Mouse (Mus musculus) heart, adult 8-10 months (tissue): ENCODE measurements around the gene Kcne4. TPM values are rescaled to one million over a fixed set of nuclear protein-coding genes. Genes with fewer than 3 reads are reported as not detected.

ENCODE experiments used
- DNase-seq: peaks from one replicate; pipeline ENCODE4 v3.0.0; 2022; ENCODE audit warnings: low spot score
- total RNA-seq, 4 experiments: library from RNA; stranded (reverse); gene quantifications; 2 replicates each; pipeline ENCODE4 v1.2.4; 2022

Gene Kcne4
- total RNA-seq, 4 experiments from 2014 or later: 1.1 to 1.9 (median 1.9) TPM

DNA sequence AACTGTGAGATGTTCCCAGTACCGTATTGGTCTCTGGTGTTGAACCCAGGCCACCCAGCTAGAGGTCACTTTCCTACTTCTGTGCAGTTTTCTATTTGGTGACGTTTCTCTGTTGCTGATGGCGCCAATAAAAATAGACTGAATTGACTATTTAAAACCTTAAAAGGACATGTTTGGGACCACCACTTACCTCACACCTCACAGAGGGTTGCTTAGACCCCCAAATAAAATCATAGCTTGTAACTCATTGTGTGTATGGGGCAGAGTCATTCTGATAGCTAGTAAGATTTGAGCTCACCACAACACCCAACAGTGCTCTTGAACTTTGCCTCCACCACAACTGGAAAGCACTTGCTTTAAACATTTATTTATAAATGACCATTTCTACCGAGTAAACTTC is 43.0 kb downstream of the Kcne4 start:
- no peak for DNase-seq

- peak; percentile 76 for DNase-seq
These were observed 43.5 kb downstream of the Kcne4 start for GRCm38 (mm10) chr1:78860056-78860455.

- peak; percentile 66 for DNase-seq
These were observed 45.7 kb downstream of the Kcne4 start for GRCm38 (mm10) chr1:78862281-78862680.

DNA sequence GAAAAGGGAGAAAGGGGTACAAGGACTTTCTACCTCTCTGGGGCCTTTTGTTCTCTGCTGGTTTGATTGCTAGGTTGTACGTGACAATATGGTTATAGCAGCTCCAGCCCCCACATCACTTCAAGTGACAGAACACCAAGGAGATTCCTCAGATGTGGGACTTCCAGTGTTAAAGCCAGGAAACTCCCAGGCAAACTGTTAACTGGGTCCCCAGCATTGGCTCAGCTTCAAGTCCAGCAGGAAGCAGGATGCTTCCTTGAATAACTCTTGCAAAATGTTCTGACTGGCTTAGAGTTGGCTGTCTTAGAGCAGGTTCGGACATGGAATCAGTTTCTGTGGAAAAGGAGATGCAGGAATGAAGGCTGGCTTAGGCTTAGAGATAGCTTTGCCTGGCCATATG is 47.3 kb downstream of the Kcne4 start:
- DNase-seq: peak; percentile 77

DNA sequence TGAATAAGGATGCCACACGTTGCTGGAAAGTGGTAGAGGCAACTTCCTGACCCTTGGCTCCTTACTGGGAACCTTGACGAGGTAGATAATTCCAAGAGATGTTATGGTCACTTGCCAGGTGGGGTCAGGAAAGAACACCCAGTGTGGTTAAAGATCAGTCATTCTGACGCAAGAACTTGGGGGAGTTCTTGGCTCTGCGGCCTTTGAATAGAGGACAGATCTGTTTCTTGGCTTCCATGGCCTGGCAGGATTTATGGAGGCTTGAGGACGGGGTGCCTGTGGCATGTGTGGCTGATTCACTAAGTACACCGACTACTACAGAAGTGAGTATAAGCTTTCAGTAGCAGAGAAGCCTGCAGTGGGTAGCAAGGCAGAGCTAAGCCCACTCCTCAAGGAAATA is 47.8 kb downstream of the Kcne4 start:
- peak; percentile 70 for DNase-seq

- no peak for DNase-seq
These were observed 48.3 kb downstream of the Kcne4 start for GRCm38 (mm10) chr1:78864799-78865346.

- no peak for DNase-seq
These were observed 49.4 kb downstream of the Kcne4 start for GRCm38 (mm10) chr1:78865991-78866390.

- no peak for DNase-seq
These were observed 49.9 kb downstream of the Kcne4 start for GRCm38 (mm10) chr1:78866455-78866854.

Other genes with a start within 250 kb of the Kcne4 start
- 1 to 10 TPM; 3.1 to 5.5 (median 3.8) TPM for gene Acsl3, start 158.9 kb upstream of the Kcne4 start, total RNA-seq
- gene Utp14b, start 158.7 kb upstream of the Kcne4 start, total RNA-seq: 1 to 10 TPM; 1.0 to 1.2 (median 1.1) TPM